Mouse (Mus musculus): Measurements from ENCODE around the gene Pmp22. TPM values are rescaled to one million over a fixed set of nuclear protein-coding genes. Genes with fewer than 3 reads are reported as not detected.

Pmp22 gene
- polyA plus RNA-seq, 1 experiment from 2014 or later, result 78.4 TPM

- H3K4me2 ChIP-seq, result no peak overlapping the region
- ATAC-seq (ENCODE audit: extremely low read depth, insufficient number of reproducible peaks, low FRiP score, low TSS enrichment), result no peak
- peaks cover 57% of the 10 kb centered on the region for H3K4me1 ChIP-seq
- H3K4me3 ChIP-seq, result no peak overlapping the region
- 78% methylated on average over 4 of the region's 4 CpGs for WGBS
- H3K9ac ChIP-seq, result no peak overlapping the region
- H3K27me3 ChIP-seq (replicated peaks), result peaks cover 17% of the 10 kb centered on the region; the same call in 1 of the 2 replicates
- no peaks in the 10 kb centered on the region for H3K9me3 ChIP-seq
- H3K27ac ChIP-seq (replicated peaks), result no peak overlapping the region
- no peaks in the 10 kb centered on the region for H3K36me3 ChIP-seq
Measured at GRCm38 (mm10) chr11:63127513-63127912, 1.3 kb upstream of the Pmp22 start.

- peak overlapping the region; percentile 16 for H3K4me3 ChIP-seq
- H3K9me3 ChIP-seq, result no peaks in the 10 kb centered on the region
- H3K4me1 ChIP-seq, result peaks cover 69% of the 10 kb centered on the region
- H3K9ac ChIP-seq, result no peak overlapping the region
- peak overlapping the region; percentile 53 for H3K27ac ChIP-seq (replicated peaks)
- peaks cover 22% of the 10 kb centered on the region; the same call in 1 of the 2 replicates for H3K27me3 ChIP-seq (replicated peaks)
- no peak for ATAC-seq (ENCODE audit: extremely low read depth, insufficient number of reproducible peaks, low FRiP score, low TSS enrichment)
- 30% methylated on average over 9 of the region's 9 CpGs for WGBS
- H3K4me2 ChIP-seq, result peak overlapping the region; percentile 92
- peaks cover 3% of the 10 kb centered on the region for H3K36me3 ChIP-seq
Measured at GRCm38 (mm10) chr11:63129375-63129774, 593 bp downstream of the Pmp22 start.

GRCm38 (mm10) chr11:63129840-63130239 is 1.1 kb downstream of the Pmp22 start:
- H3K27ac ChIP-seq (replicated peaks), result peak overlapping the region; percentile 53
- 15% methylated on average over 12 of the region's 12 CpGs for WGBS
- peaks cover 69% of the 10 kb centered on the region for H3K4me1 ChIP-seq

GRCm38 (mm10) chr11:63130497-63130896 is 1.7 kb downstream of the Pmp22 start:
- peaks cover 74% of the 10 kb centered on the region for H3K4me1 ChIP-seq
- 39% methylated on average over 8 of the region's 8 CpGs for WGBS
- peak overlapping the region; percentile 93 for H3K9ac ChIP-seq
- peak overlapping the region; percentile 76 for H3K4me3 ChIP-seq
- H3K27ac ChIP-seq (replicated peaks), result peak overlapping the region; percentile 92
- peaks cover 12% of the 10 kb centered on the region for H3K36me3 ChIP-seq
- peaks cover 22% of the 10 kb centered on the region; the same call in 1 of the 2 replicates for H3K27me3 ChIP-seq (replicated peaks)
- H3K4me2 ChIP-seq, result peak overlapping the region; percentile 92
- ATAC-seq (ENCODE audit: extremely low read depth, insufficient number of reproducible peaks, low FRiP score, low TSS enrichment), result no peak
- H3K9me3 ChIP-seq, result no peaks in the 10 kb centered on the region

More at GRCm38 (mm10) chr11:63129840-63130239, 1.1 kb downstream of the Pmp22 start:
- H3K9me3 ChIP-seq, result no peaks in the 10 kb centered on the region
- H3K4me2 ChIP-seq, result peak overlapping the region; percentile 92
- H3K9ac ChIP-seq, result peak overlapping the region; percentile 48; the same call in 1 of the 2 replicates
- ATAC-seq (ENCODE audit: extremely low read depth, insufficient number of reproducible peaks, low FRiP score, low TSS enrichment), result no peak
- H3K36me3 ChIP-seq, result peaks cover 8% of the 10 kb centered on the region
- peak overlapping the region; percentile 16; the same call in 1 of the 2 replicates for H3K4me3 ChIP-seq
- H3K27me3 ChIP-seq (replicated peaks), result peaks cover 22% of the 10 kb centered on the region; the same call in 1 of the 2 replicates

GRCm38 (mm10) chr11:63131001-63131692 is 2.4 kb downstream of the Pmp22 start:
- peak overlapping the region; percentile 76 for H3K4me3 ChIP-seq
- H3K9ac ChIP-seq, result peak overlapping the region; percentile 93
- peak overlapping the region; percentile 92 for H3K27ac ChIP-seq (replicated peaks)
- H3K9me3 ChIP-seq, result no peaks in the 10 kb centered on the region
- peaks cover 12% of the 10 kb centered on the region for H3K36me3 ChIP-seq
- no peak for ATAC-seq (ENCODE audit: extremely low read depth, insufficient number of reproducible peaks, low FRiP score, low TSS enrichment)
- H3K27me3 ChIP-seq (replicated peaks), result peaks cover 22% of the 10 kb centered on the region; the same call in 1 of the 2 replicates
- peak overlapping the region; percentile 92 for H3K4me2 ChIP-seq
- WGBS, result 4% methylated on average over 33 of the region's 33 CpGs
- peaks cover 72% of the 10 kb centered on the region for H3K4me1 ChIP-seq

- no peak for ATAC-seq (ENCODE audit: extremely low read depth, insufficient number of reproducible peaks, low FRiP score, low TSS enrichment)
- Histone ChIP-seq H3K4me1 (peaks cover 72% of the 10 kb centered on the region), H3K36me3 (peaks cover 14% of the 10 kb centered on the region), H3K4me2 (peak overlapping the region; percentile 92), H3K27ac (replicated peaks) (peak overlapping the region; percentile 92), H3K4me3 (peak overlapping the region; percentile 76), H3K9ac (peak overlapping the region; percentile 93), H3K9me3 (no peaks in the 10 kb centered on the region), H3K27me3 (replicated peaks) (peaks cover 22% of the 10 kb centered on the region; the same call in 1 of the 2 replicates)
- WGBS, result 3% methylated on average over 11 of the region's 11 CpGs
Measured at GRCm38 (mm10) chr11:63131693-63132040, 2.9 kb downstream of the Pmp22 start.

GRCm38 (mm10) chr11:63132151-63132500 is 3.3 kb downstream of the Pmp22 start:
- no peaks in the 10 kb centered on the region for H3K9me3 ChIP-seq
- H3K4me2 ChIP-seq, result peak overlapping the region; percentile 92
- no peak for ATAC-seq (ENCODE audit: extremely low read depth, insufficient number of reproducible peaks, low FRiP score, low TSS enrichment)
- peaks cover 74% of the 10 kb centered on the region for H3K4me1 ChIP-seq
- WGBS, result 2% methylated on average over 11 of the region's 11 CpGs
- peaks cover 22% of the 10 kb centered on the region; the same call in 1 of the 2 replicates for H3K27me3 ChIP-seq (replicated peaks)
- H3K27ac ChIP-seq (replicated peaks), result peak overlapping the region; percentile 92
- H3K9ac ChIP-seq, result peak overlapping the region; percentile 93
- H3K36me3 ChIP-seq, result peaks cover 19% of the 10 kb centered on the region
- peak overlapping the region; percentile 76 for H3K4me3 ChIP-seq

- H3K4me3 ChIP-seq, result peak overlapping the region; percentile 76
- ATAC-seq (ENCODE audit: extremely low read depth, insufficient number of reproducible peaks, low FRiP score, low TSS enrichment), result no peak
- H3K36me3 ChIP-seq, result peaks cover 25% of the 10 kb centered on the region
- H3K27ac ChIP-seq (replicated peaks), result peak overlapping the region; percentile 92
- H3K4me1 ChIP-seq, result peaks cover 74% of the 10 kb centered on the region
- peak overlapping the region; percentile 92 for H3K4me2 ChIP-seq
- no peaks in the 10 kb centered on the region for H3K9me3 ChIP-seq
- H3K9ac ChIP-seq, result peak overlapping the region; percentile 93
- peaks cover 22% of the 10 kb centered on the region; the same call in 1 of the 2 replicates for H3K27me3 ChIP-seq (replicated peaks)
- 1% methylated on average over 66 of the region's 66 CpGs for WGBS
Measured at GRCm38 (mm10) chr11:63132501-63133435, 4.0 kb downstream of the Pmp22 start.

- Histone ChIP-seq H3K9me3 (no peaks in the 10 kb centered on the region), H3K9ac (no peak overlapping the region), H3K27me3 (replicated peaks) (peaks cover 19% of the 10 kb centered on the region; the same call in 1 of the 2 replicates), H3K4me2 (peak overlapping the region; percentile 92), H3K36me3 (peaks cover 37% of the 10 kb centered on the region), H3K4me3 (peak overlapping the region; percentile 76; the same call in 1 of the 2 replicates), H3K4me1 (peaks cover 70% of the 10 kb centered on the region), H3K27ac (replicated peaks) (no peak overlapping the region)
- 71% methylated on average over 5 of the region's 5 CpGs for WGBS
- ATAC-seq (ENCODE audit: extremely low read depth, insufficient number of reproducible peaks, low FRiP score, low TSS enrichment), result no peak
Measured at GRCm38 (mm10) chr11:63134021-63134420, 5.2 kb downstream of the Pmp22 start.

GRCm38 (mm10) chr11:63134742-63135482 is 6.1 kb downstream of the Pmp22 start:
- peaks cover 13% of the 10 kb centered on the region; the same call in 1 of the 2 replicates for H3K27me3 ChIP-seq (replicated peaks)
- no peak for ATAC-seq (ENCODE audit: extremely low read depth, insufficient number of reproducible peaks, low FRiP score, low TSS enrichment)
- H3K9me3 ChIP-seq, result no peaks in the 10 kb centered on the region
- no peak overlapping the region for H3K4me3 ChIP-seq
- WGBS, result 68% methylated on average over 15 of the region's 15 CpGs
- no peak overlapping the region for H3K4me2 ChIP-seq
- peaks cover 45% of the 10 kb centered on the region for H3K36me3 ChIP-seq
- H3K27ac ChIP-seq (replicated peaks), result no peak overlapping the region; the same call in 1 of the 2 replicates
- H3K4me1 ChIP-seq, result peaks cover 61% of the 10 kb centered on the region
- 0 out of 2 replicates have a peak overlapping the region, but pooled peaks have one; percentile 11 for H3K9ac ChIP-seq
